Mouse (Mus musculus) neural tube, embryonic 12.5 days (tissue): ENCODE data around the gene Ehd1. TPM values are rescaled to one million over a fixed set of nuclear protein-coding genes. Genes with fewer than 3 reads are reported as not detected.
A peak's percentile ranks its signal among the peaks of the same experiment; 100 is the strongest.

Experiments
- ATAC-seq: fragments of 200-750 bp; cut with Nextera tagmentation; 2 replicates; pipeline ENCODE4 v1.8.0; 2017; ENCODE audit warnings: low read depth, mild to moderate bottlenecking, moderate TSS enrichment, moderate library complexity; ENCODE audit not compliant: low FRiP score
- H3K27ac ChIP-seq: fragments of 300-500 bp; sonication (generic); 2 replicates; pipeline ENCODE4 v1.5.1; 2016
- H3K27me3 ChIP-seq: fragments of 300-500 bp; sonication (generic); replicated peaks from 2 replicates; pipeline ENCODE4 v1.6.1; 2016; ENCODE audit warnings: mild to moderate bottlenecking
- H3K36me3 ChIP-seq: fragments of 300-500 bp; sonication (generic); 2 replicates; pipeline ENCODE4 v1.6.1; 2016; ENCODE audit warnings: mild to moderate bottlenecking
- H3K4me1 ChIP-seq: fragments of 300-500 bp; sonication (generic); 2 replicates; pipeline ENCODE4 v1.6.1; 2016
- H3K4me2 ChIP-seq: fragments of 300-500 bp; sonication (generic); replicated peaks from 2 replicates; pipeline ENCODE4 v1.6.1; 2016; ENCODE audit warnings: mild to moderate bottlenecking
- H3K4me3 ChIP-seq: fragments of 300-500 bp; sonication (generic); 2 replicates; pipeline ENCODE4 v1.5.1; 2016
- H3K9ac ChIP-seq: fragments of 300-500 bp; sonication (generic); 2 replicates; pipeline ENCODE4 v1.6.1; 2016; ENCODE audit warnings: mild to moderate bottlenecking
- H3K9me3 ChIP-seq: fragments of 300-500 bp; sonication (generic); 2 replicates; pipeline ENCODE4 v1.6.1; 2016; ENCODE audit warnings: mild to moderate bottlenecking
- WGBS: fragments of 180-500 bp; shearing (Covaris S2); methylation state at CpG from one replicate; pipeline ENCODE4 v1.1.7; 2016; 5-methylcytosine and 5-hydroxymethylcytosine counted together
- polyA plus RNA-seq: library from polyadenylated mRNA; unstranded; fragments of >200 nt; fragmentation: Nextera tagmentation; extraction: Ambion mirVana; gene quantifications from 2 replicates; pipeline ENCODE4 v1.2.1, GENCODE M21; 2016

The Ehd1 gene
- polyA plus RNA-seq, 1 experiment from 2014 or later, result 87.2 TPM

- peaks cover 29% of the 10 kb centered on the region for H3K4me1 ChIP-seq
- peak; percentile 92 for ATAC-seq
- H3K9me3 ChIP-seq, result no peaks in the 10 kb centered on the region
- H3K9ac ChIP-seq, result peak within 1 kb of the TSS; percentile 85
- H3K27ac ChIP-seq, result peak within 1 kb of the TSS; percentile 46; the same call in 1 of the 2 replicates
- no peaks in the 10 kb centered on the region for H3K27me3 ChIP-seq
- peak within 1 kb of the TSS; percentile 89 for H3K4me3 ChIP-seq
- peak within 1 kb of the TSS; percentile 95 for H3K4me2 ChIP-seq
- H3K36me3 ChIP-seq, result peaks cover 31% of the 10 kb centered on the region
- under 1% methylated on average over 43 of the region's 43 CpGs for WGBS
These were observed 58.3 kb downstream of the Ehd1 start, which contains the start of gene Men1 for GRCm38 (mm10) chr19:6334673-6335457. Gene Men1, plus strand, starts transcription at chr19:6334979.

DNA sequence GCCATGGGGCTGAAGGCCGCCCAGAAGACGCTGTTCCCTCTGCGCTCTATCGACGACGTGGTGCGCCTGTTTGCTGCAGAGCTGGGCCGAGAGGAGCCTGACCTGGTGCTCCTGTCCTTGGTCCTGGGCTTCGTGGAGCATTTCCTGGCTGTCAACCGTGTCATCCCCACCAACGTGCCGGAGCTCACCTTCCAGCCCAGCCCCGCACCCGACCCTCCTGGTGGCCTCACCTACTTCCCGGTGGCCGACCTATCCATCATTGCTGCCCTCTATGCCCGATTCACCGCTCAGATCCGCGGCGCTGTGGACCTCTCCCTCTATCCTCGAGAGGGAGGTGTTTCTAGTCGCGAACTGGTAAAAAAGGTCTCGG, 58.9 kb downstream of the Ehd1 start:
- Histone ChIP-seq H3K36me3 (peaks cover 37% of the 10 kb centered on the region), H3K4me2 (peak overlapping the region; percentile 95), H3K9ac (peak overlapping the region; percentile 85), H3K27me3 (no peaks in the 10 kb centered on the region), H3K9me3 (no peaks in the 10 kb centered on the region), H3K4me1 (peaks cover 29% of the 10 kb centered on the region), H3K27ac (peak overlapping the region; percentile 46; the same call in 1 of the 2 replicates), H3K4me3 (peak overlapping the region; percentile 89)
- WGBS, result 0% methylated on average over 25 of the region's 25 CpGs
- ATAC-seq, result peak; percentile 59

DNA sequence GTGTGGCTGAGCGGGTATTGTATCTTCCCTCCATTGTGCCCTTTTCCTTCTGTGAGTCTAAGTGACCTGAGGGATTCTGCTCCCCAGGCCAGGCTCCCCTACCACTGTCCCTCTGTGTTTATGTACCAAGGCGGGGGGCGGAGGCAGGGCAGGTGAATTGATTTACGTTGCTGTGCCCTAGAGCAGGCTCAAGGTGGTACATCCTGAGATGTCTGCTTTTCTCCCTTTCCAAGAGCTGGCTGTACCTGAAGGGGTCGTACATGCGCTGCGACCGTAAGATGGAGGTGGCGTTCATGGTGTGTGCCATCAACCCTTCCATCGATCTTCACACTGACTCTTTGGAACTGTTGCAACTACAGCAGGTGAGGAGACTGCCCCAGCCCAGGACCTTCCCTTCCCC, 60.4 kb downstream of the Ehd1 start:
- peaks cover 37% of the 10 kb centered on the region for H3K4me1 ChIP-seq
- no peaks in the 10 kb centered on the region for H3K9me3 ChIP-seq
- peak overlapping the region; percentile 85 for H3K9ac ChIP-seq
- H3K4me2 ChIP-seq, result peak overlapping the region; percentile 95
- no peak overlapping the region for H3K4me3 ChIP-seq
- WGBS, result 95% methylated on average over 10 of the region's 10 CpGs
- no peak overlapping the region for H3K27ac ChIP-seq
- H3K27me3 ChIP-seq, result no peaks in the 10 kb centered on the region
- peaks cover 38% of the 10 kb centered on the region for H3K36me3 ChIP-seq
- no peak for ATAC-seq

DNA sequence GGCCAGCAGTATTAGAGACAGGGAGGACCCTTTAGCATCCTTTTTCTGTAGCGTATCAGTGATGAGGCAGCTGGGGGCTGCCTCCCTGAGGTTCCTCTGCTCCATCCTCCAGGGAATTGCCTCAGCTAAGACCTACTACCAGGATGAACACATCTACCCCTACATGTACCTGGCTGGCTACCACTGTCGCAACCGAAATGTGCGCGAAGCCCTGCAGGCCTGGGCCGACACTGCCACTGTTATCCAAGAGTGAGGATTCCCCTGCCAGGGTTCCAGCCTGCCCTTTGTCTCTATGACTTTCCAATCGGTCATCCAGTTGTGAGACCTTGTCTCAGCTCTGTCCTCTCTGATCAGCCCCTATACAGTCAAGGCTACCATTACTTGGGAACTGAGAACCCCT, 61.6 kb downstream of the Ehd1 start:
- ATAC-seq, result no peak
- no peaks in the 10 kb centered on the region for H3K9me3 ChIP-seq
- 94% methylated on average over 7 of the region's 7 CpGs for WGBS
- no peak overlapping the region for H3K27ac ChIP-seq
- H3K4me3 ChIP-seq, result no peak overlapping the region
- peaks cover 35% of the 10 kb centered on the region for H3K4me1 ChIP-seq
- H3K27me3 ChIP-seq, result no peaks in the 10 kb centered on the region
- H3K4me2 ChIP-seq, result no peak overlapping the region; the same call in 1 of the 2 replicates
- H3K36me3 ChIP-seq, result peaks cover 44% of the 10 kb centered on the region
- H3K9ac ChIP-seq, result no peak overlapping the region

DNA sequence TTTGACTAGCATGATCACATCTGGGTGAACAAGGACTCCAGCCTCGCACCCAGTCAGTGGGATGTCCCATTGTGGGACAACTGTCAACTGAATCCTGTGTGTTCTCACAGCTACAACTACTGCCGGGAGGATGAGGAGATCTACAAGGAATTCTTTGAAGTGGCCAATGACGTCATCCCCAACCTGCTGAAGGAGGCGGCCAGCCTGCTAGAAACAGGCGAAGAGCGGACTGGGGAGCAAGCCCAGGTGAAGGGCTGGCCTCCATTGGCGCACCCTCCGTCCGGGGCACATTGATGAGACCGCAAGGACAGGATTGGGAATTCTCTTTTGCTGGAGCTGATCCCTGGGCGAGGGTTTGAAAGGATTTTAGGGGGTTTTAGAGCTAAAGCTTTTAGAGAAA, 62.2 kb downstream of the Ehd1 start:
- Histone ChIP-seq H3K27me3 (no peaks in the 10 kb centered on the region), H3K4me2 (no peak overlapping the region), H3K4me1 (peaks cover 35% of the 10 kb centered on the region), H3K9ac (no peak overlapping the region), H3K9me3 (no peaks in the 10 kb centered on the region), H3K27ac (no peak overlapping the region), H3K4me3 (no peak overlapping the region), H3K36me3 (peaks cover 49% of the 10 kb centered on the region)
- ATAC-seq, result no peak
- WGBS, result 93% methylated on average over 11 of the region's 11 CpGs

DNA sequence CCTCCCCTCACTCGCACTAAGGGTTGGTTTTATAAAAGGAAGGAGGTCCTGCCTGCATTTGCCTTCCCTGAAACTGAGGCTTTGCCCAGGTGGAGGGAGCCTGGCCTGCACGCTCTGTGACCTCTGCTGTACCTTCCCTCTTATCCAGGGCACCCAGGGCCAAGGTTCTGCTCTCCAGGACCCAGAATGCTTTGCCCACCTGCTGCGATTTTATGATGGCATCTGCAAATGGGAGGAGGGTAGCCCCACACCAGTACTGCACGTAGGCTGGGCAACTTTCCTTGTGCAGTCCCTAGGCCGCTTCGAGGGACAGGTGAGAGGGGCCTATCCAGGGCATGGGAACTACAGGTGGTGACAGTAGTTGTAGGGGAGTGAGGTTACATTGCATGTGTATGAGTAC, 62.7 kb downstream of the Ehd1 start:
- Histone ChIP-seq H3K9ac (no peak overlapping the region), H3K4me3 (no peak overlapping the region), H3K27me3 (no peaks in the 10 kb centered on the region), H3K27ac (no peak overlapping the region), H3K4me2 (no peak overlapping the region), H3K4me1 (peaks cover 35% of the 10 kb centered on the region), H3K36me3 (peaks cover 54% of the 10 kb centered on the region), H3K9me3 (no peaks in the 10 kb centered on the region)
- ATAC-seq, result no peak
- WGBS, result 92% methylated on average over 6 of the region's 6 CpGs

GRCm38 (mm10) chr19:6339890-6340504, 63.5 kb downstream of the Ehd1 start:
- peaks cover 35% of the 10 kb centered on the region for H3K4me1 ChIP-seq
- WGBS, result 75% methylated on average over 15 of the region's 15 CpGs

DNA sequence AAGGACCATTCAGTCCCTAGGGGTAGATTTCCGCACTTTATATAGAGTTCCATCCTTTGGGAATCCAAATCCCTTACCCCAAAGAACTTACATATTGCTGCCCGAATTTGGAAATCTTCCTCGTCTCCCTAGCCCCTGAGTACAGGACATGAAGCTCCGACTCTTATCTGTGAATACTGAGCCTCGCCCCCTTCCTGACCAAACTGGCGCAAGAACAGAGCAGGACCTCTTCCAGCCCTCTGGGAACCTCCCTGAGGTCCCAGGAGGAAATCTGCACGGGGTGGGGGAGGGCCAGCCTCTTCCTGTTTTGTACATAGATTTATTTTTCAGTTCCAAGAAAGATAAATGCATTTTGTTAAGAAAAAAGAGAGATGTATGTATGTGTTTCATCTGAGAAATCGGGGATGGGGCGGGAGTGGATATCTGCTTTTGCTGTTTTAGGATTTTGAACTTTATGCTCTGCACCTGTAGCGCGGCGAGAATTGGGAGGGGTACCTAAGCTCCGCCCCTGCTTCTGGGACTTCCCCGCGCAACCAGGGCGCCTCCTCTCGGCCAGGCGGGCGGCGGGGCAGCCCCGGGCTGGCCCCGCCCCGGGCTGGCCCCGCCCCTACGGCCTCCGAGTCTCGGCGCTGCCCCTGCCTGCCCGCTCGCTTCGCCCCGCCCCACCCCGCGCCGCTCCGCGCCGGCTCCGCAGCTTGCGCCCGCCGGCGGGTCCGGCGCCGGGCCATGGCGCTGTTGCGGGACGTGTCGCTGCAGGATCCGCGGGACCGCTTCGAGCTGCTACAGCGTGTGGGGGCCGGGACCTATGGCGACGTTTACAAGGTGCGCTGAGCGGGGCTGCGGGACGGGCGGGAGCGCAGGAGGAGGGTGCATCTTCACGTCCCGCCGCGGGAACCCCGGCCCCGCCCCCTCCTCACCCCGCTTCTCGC, 64.3 kb downstream of the Ehd1 start, which contains the start of gene Map4k2:
TSS of gene Map4k2 (plus strand) at position 612 of the 929 bp plus-strand sequence.
- H3K4me2 ChIP-seq, result peak within 1 kb of the TSS; percentile 90
- no peak within 1 kb of the TSS for H3K27ac ChIP-seq
- ATAC-seq, result peak; percentile 64
- H3K9ac ChIP-seq, result peak within 1 kb of the TSS; percentile 71
- H3K4me3 ChIP-seq, result peak within 1 kb of the TSS; percentile 55
- H3K27me3 ChIP-seq, result no peaks in the 10 kb centered on the region
- no peaks in the 10 kb centered on the region for H3K9me3 ChIP-seq
- 8% methylated on average over 72 of the region's 72 CpGs for WGBS
- peaks cover 68% of the 10 kb centered on the region for H3K36me3 ChIP-seq
- peaks cover 31% of the 10 kb centered on the region for H3K4me1 ChIP-seq

More at GRCm38 (mm10) chr19:6339890-6340504, 63.5 kb downstream of the Ehd1 start:
- Histone ChIP-seq H3K27ac (no peak overlapping the region), H3K9me3 (no peaks in the 10 kb centered on the region), H3K4me2 (no peak overlapping the region; the same call in 1 of the 2 replicates), H3K36me3 (peaks cover 60% of the 10 kb centered on the region), H3K27me3 (no peaks in the 10 kb centered on the region), H3K9ac (no peak overlapping the region), H3K4me3 (no peak overlapping the region)
- no peak for ATAC-seq

GRCm38 (mm10) chr19:6341453-6342077, 65.0 kb downstream of the Ehd1 start:
- H3K36me3 ChIP-seq, result peaks cover 76% of the 10 kb centered on the region
- H3K27ac ChIP-seq, result no peak overlapping the region
- peak overlapping the region; percentile 90 for H3K4me2 ChIP-seq
- peak overlapping the region; percentile 55 for H3K4me3 ChIP-seq
- H3K9ac ChIP-seq, result peak overlapping the region; percentile 71
- H3K4me1 ChIP-seq, result peaks cover 23% of the 10 kb centered on the region
- ATAC-seq, result no peak; the same call in 1 of the 2 replicates
- H3K27me3 ChIP-seq, result no peaks in the 10 kb centered on the region
- WGBS, result 14% methylated on average over 23 of the region's 23 CpGs
- no peaks in the 10 kb centered on the region for H3K9me3 ChIP-seq

DNA sequence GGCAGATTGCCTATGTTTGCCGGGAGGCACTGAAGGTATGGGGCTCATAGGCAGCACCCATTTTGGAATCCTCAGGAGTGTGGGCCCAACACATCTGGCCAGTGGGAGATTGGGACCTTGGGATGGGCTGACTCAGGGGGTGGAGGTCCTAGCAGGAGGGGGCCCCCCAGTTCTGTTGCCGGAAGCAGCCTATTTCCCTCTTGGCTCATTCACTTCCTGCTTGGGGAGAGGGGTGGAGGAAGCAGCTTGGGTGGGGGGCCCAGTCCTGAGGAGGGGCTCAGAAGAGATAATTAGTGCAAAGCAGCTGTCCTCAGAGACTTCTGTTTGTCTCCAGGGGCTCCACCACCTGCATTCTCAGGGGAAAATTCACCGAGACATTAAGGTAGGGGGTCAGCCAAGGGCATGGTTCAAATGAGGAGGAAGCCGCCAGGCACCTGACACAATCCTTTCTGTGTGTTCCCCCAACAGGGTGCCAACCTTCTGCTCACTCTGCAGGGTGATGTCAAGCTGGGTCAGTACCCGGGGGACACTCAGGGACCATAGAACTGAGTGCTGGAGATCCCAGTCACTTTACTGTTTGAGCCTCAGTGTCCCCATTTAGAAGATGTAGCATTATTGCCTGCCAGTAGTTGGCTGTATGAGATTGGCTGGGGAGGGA, 65.9 kb downstream of the Ehd1 start:
- H3K36me3 ChIP-seq, result peaks cover 77% of the 10 kb centered on the region
- H3K27ac ChIP-seq, result no peak overlapping the region
- 80% methylated on average over 5 of the region's 5 CpGs for WGBS
- no peak overlapping the region for H3K9ac ChIP-seq
- H3K27me3 ChIP-seq, result no peaks in the 10 kb centered on the region
- peak overlapping the region; percentile 20; the same call in 1 of the 2 replicates for H3K4me2 ChIP-seq
- H3K4me1 ChIP-seq, result peaks cover 15% of the 10 kb centered on the region
- no peak overlapping the region for H3K4me3 ChIP-seq
- no peaks in the 10 kb centered on the region for H3K9me3 ChIP-seq
- ATAC-seq, result no peak
